Mouse (Mus musculus) embryonic fibroblast, embryonic 13.5 days (primary cell): ENCODE data around the gene Nme6. TPM values are rescaled to one million over a fixed set of nuclear protein-coding genes. Genes with fewer than 3 reads are reported as not detected.

Source experiments
- H3K27ac ChIP-seq: 2 replicates; pipeline ENCODE4 v1.5.1; 2012; ENCODE audit warnings: low read length, control low read depth, inconsistent platforms; ENCODE audit not compliant: insufficient read depth
- H3K4me1 ChIP-seq: 2 replicates; pipeline ENCODE4 v1.6.1; 2011; ENCODE audit warnings: low read length; ENCODE audit not compliant: control insufficient read depth, insufficient read depth
- H3K4me3 ChIP-seq: 2 replicates; pipeline ENCODE4 v1.5.1; 2011; ENCODE audit warnings: mild to moderate bottlenecking, control low read depth, low read length; ENCODE audit not compliant: insufficient read depth
- CTCF ChIP-seq: IDR thresholded peaks from 2 replicates; pipeline ENCODE4 v1.5.1; 2011; ENCODE audit warnings: mild to moderate bottlenecking, control low read depth, low read length, moderate library complexity, borderline replicate concordance; ENCODE audit not compliant: insufficient read depth
- POLR2A ChIP-seq: IDR thresholded peaks from 2 replicates; pipeline ENCODE4 v1.6.1; 2011; ENCODE audit warnings: low read depth, mild to moderate bottlenecking, control low read depth, low read length, moderate library complexity
- polyA plus RNA-seq: library from polyadenylated mRNA; stranded (reverse); fragments of >200 nt; gene quantifications from 2 replicates; pipeline ENCODE4 v1.2.4, GENCODE M21; 2011; ENCODE audit warnings: low read depth; ENCODE audit not compliant: missing spikeins, insufficient read length

The Nme6 gene
- polyA plus RNA-seq, 1 experiment: 21.3 TPM

GRCm38 (mm10) chr9:109891501-109891900 lies 59.0 kb downstream of the Nme6 start:
- TF ChIP-seq POLR2A (no peak), CTCF (no peak)
- H3K4me1 ChIP-seq: no peaks in the 10 kb centered on the region
- H3K4me3 ChIP-seq: no peak overlapping the region
- H3K27ac ChIP-seq: no peak overlapping the region

Other genes starting within 250 kb of the Nme6 start
- gene Fbxw24, start 206.7 kb upstream of the Nme6 start, polyA plus RNA-seq: not detected in 2 replicates
- gene Fbxw25, start 168.1 kb upstream of the Nme6 start, polyA plus RNA-seq: not detected in 2 replicates
- gene Fbxw18, start 130.0 kb upstream of the Nme6 start, polyA plus RNA-seq: not detected in 2 replicates
- gene Fbxw26, start 86.7 kb upstream of the Nme6 start, polyA plus RNA-seq: not detected in 2 replicates
- gene Fbxw27, start 42.1 kb upstream of the Nme6 start, polyA plus RNA-seq: not detected in 2 replicates
- gene Spink8, start 20.5 kb upstream of the Nme6 start, polyA plus RNA-seq: not detected in 2 replicates
- not detected in 2 replicates for gene Camp, start 16.9 kb downstream of the Nme6 start, polyA plus RNA-seq
- 19.6 and 21.9 TPM in 2 replicates for gene Cdc25a, start 42.8 kb downstream of the Nme6 start, polyA plus RNA-seq
- 220 and 222 TPM in 2 replicates for gene Map4, start 98.7 kb downstream of the Nme6 start, polyA plus RNA-seq